Mouse (Mus musculus) hematopoietic stem cell, adult 5-6 weeks (primary cell): Measurements from ENCODE around the gene 4931429L15Rik. TPM values are rescaled to one million over a fixed set of nuclear protein-coding genes. Genes with fewer than 3 reads are reported as not detected.
A peak's percentile ranks its signal among the peaks of the same experiment; 100 is the strongest.
"Not testable (repeated sequence)": the region's sequence is repeated elsewhere in the genome, so short reads cannot be mapped to it uniquely, and the experiment has no call there.

Source experiments
- ATAC-seq, 2 experiments: fragments of 125-278 bp in 1 of 2; replicated peaks in 1 of 2; 2 replicates each; pipeline ENCODE4 v1.8.0; 2016 to 2017; ENCODE audit warnings: inconsistent platforms in 2 of 2, mild to moderate bottlenecking in 2 of 2, moderate number of reproducible peaks in 2 of 2, low read depth in 1 of 2, moderate TSS enrichment in 1 of 2; ENCODE audit not compliant: low FRiP score in 2 of 2, poor library complexity in 2 of 2, severe bottlenecking in 2 of 2, insufficient read depth in 1 of 2, low TSS enrichment in 1 of 2
- total RNA-seq: library from RNA; stranded (forward); fragments of 172-1452, 232-1000 nt; gene quantifications from 2 replicates; pipeline ENCODE4 v1.2.3, GENCODE M21; 2017

4931429L15Rik gene
- not detected in 2 replicates for total RNA-seq

DNA sequence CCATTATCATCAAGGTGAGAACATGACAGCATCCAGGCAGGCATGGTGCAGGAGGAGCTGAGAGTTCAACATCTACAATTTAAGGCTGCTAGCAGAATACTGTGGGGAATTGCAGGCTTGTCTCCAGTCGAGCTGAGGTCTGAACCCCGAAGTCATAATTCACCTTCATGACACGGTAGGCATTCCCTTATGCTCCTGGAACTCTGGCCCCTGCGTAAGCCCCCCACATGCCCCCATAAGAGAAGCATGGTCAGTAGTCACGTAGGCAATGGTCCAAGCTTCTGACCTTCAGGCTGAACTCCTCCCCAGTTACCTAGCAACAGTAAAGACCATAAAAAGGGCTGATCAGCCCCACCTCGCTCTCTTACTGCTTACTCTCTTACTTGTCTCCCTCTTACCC is at the start of gene 4931429L15Rik:
TSS of gene 4931429L15Rik (minus strand) at position 101 of the 400 bp plus-strand sequence.
- ATAC-seq: not testable (repeated sequence)

DNA sequence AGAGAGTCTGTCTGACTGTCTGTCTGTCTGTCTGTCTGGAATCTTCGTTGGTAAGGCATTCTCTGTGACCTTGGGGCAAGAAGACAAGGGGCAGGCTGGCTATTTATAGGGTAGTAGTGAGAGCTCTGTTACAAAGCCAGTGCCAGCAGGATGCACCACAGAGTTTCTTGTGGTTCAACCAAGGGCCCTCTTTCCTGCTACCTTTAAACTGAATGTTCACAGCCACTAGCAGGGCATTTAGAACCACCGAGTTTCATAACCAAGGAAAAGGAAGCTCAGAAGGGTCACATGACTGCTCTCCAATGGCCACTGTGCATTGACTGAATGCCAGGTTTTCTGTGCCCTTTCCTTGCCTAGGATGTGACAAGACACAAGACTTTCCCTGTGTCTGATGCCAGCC is 42.7 kb upstream of the 4931429L15Rik start:
- peak; percentile 52 to 53 for ATAC-seq

- ATAC-seq: peak in 1 of 2 experiments; percentile 39; a peak in 1 of 4 replicates
Measured at GRCm38 (mm10) chr9:46361461-46362111, 41.8 kb upstream of the 4931429L15Rik start.

DNA sequence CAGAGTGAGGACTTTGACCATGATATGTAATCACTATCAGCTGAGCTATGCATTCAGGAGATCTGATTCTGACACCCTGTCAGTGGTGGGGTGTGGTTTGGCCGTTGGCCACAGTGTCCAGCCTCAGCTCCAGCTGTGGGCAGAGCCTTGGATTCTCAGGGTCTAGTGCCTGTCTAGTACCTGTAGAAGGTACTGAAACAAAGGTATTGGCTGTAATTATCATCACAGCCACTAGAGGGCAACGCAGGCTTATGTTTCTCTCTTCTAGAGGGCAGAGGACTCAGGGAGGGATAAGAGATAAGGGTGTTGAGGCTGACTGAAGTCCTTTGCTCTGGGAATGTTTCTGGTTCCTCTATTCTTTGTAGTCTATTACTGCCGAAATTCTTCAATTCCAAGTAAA is 34.2 kb upstream of the 4931429L15Rik start:
- peak; percentile 42 to 60; a peak in 2 of 4 replicates for ATAC-seq

- no peak for ATAC-seq
Measured at GRCm38 (mm10) chr9:46353330-46353724, 33.5 kb upstream of the 4931429L15Rik start.

DNA sequence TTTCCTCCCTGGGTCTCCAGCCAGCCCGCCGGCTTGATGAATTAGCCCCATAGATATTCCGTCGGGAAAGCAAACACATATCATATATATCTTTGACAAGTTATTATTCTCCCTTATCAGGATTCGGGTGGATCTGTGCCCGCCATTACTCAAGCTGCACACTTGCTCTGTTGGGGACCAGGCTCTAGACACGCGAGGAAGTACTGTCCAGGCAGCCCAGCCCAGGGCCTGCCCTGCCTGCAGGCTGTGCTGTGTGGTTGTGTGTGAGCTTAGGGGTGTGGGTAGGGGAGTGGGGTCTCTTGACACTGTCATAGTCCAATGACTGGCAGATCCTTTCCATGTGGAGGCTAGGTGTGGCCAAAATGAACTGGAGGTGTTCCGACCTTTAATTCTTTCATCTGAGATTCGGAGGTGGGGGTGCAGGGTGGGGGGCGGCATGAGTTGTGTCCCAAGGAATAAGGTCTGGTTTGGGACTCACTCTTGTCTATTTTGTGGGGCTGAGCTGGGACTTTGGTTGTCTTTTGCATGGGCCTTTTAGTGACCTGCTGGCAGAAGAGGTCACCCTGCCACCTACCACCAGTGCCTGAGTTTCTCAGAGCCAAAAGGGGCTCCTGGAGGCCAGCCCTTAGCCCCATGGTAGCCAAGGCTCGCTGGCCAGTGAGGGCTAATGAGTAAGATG is 33.0 kb upstream of the 4931429L15Rik start:
- ATAC-seq: no peak

DNA sequence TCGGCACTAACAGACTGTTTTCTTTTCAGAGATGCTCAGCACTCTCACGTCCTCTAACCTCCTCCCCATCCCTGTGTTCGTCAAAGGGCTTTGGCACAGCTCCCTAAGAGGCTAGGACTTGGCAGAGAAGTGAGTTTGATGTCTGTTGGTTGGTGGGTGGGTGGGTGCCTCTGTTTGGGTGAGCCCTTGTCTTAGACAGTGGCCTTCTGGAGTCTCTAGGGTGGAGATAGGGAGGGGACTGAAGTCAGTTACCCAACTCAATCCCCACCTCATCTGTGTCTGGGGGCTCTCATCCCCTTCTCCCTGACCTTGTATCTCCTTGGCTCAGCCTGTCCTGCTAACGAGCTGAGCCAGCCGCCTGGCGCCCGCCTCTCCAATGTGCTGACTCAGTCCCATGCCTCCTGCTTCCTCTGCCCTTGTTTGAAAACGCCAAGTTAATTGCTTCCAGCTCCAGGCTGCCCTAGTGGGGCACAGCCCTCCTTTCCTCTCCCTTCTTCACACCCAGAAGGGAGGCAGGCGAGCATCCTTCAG is 30.7 kb upstream of the 4931429L15Rik start:
- ATAC-seq: no peak

DNA sequence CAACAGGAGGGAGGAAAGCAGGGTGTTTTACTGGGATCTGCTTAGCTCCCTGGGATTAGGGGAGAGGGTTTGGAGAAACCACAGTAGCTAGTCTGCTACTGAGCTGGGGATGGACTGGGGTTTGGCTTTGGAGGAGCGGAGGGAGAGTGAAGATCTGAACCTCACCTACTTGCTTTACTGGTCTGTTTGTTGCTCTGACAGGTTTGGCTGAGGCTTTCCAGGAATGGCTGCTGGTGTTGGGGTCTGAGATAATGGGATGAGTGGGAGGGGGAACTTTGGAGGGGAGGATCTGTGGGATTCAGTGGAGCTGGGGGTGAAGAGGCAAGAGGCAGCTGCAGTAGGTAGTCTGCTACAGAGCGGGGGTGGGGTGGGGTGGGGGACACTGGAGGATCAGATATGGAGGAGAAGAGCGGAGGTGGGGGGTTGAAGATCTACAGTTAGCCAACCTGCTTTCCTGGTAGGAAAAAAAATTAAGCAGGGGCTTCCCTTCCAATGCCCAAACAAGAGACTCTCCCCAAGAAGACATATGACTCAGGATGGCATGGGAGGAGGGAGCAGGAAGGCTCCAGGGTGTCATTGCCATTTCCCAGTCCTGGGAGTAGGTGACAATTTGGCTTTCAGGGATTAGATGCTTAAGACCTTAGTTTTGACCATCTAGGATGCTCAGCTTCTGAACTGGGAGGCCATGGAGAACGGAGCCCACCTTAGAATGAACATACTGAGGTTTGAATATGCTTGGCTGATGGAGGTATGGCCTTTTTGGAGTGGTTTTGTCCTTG is 26.3 kb upstream of the 4931429L15Rik start:
- ATAC-seq: no peak

DNA sequence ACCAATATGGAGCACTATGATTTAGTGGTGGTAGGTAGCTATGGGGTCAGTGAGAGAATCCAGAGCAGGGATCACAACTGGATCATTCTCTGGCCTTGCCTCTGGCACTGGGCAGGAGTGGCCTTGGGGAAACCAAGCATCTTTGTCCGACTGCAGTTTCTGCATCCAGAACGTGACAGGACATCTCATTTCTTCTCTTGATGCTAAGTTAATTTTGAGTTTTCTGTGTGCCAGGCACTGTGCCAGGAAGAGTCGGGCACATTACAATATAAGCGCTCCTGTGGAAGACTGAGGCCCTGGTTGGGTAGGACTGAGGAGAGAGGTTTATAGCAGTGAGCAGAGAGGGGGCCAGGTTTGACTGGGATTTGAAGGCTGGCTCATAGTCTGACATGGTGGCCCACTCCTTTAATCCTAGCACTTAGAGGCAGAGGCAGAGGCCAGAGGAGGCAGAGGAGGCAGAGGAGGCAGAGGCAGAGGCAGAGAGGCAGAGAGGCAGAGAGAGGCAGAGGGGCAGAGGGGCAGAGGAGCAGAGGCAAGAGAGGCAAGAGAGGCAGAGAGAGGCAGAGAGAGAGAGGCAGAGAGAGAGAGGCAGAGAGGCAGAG is 19.4 kb upstream of the 4931429L15Rik start:
- ATAC-seq: no peak

DNA sequence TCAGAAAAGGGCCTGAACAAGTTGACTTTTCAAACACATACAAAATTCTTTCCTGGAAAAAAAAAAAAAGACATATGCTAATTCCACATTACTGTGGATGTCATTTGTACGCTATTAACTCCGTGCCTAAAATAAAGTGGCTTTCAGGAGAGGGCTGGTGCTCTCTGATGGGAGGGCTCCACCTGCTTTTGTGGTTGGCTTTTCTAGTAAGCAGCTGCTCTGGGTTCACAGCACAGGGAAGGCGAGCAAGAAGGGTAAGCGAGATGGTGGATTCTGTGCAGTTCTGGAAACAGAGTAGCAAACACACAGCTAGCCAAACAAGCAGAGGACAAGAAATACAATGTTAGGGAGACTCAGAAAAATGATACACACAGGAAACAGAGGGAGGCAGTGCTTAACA is 18.6 kb upstream of the 4931429L15Rik start:
- no peak for ATAC-seq

- no peak for ATAC-seq
Measured at GRCm38 (mm10) chr9:46337852-46338291, 18.1 kb upstream of the 4931429L15Rik start.

- no peak for ATAC-seq
Measured at GRCm38 (mm10) chr9:46337331-46337730, 17.5 kb upstream of the 4931429L15Rik start.

DNA sequence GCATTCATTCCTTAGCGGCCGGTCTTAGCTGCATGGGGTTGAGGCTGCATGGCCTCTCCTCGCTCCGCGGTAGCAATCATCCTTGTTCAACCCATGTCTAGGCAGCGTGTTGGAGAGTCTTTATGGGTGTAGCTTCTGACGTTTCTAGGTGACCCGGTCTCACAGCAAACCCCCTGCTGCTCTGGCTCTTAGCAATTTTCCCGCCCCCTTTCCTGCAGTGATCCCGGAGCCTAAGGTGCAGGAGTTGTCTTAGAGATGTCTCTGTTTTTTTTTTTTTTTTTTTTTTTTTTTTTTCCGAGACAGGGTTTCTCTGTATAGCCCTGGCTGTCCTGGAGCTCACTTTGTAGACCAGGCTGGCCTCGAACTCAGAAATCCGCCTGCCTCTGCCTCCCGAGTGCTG is 16.5 kb upstream of the 4931429L15Rik start:
- not testable (repeated sequence) for ATAC-seq

- ATAC-seq: no peak
Measured at GRCm38 (mm10) chr9:46335461-46335995, 15.7 kb upstream of the 4931429L15Rik start.

DNA sequence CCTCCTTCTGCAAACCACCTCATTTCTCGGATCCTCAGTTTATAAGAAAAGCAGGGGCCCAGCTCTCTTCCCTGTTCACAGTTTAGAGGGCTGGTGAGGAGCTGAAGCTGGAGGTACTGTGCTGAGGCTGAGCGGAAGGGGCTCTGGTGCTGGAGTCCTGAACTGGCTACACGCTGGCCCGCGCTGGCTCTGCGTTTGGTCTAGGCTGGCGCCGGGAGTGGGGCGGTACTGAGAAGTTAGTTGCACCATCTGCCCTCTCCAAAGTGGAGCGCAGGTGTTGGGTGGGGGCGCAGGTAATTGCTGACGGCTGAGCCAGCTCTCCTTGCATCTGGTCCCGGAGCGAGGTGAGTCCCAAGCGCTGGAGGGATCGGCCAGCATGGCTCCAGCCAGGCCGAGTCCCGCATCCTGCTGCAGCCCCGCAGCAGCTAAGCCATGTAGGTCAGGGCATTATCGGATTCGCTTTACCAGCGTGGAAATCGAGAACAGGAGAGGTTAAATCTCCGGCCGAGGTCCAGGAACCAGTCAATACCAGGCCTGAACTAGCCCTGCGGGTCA is 14.8 kb upstream of the 4931429L15Rik start:
- ATAC-seq: no peak

- ATAC-seq: no peak
Measured at GRCm38 (mm10) chr9:46331301-46331700, 11.5 kb upstream of the 4931429L15Rik start.

DNA sequence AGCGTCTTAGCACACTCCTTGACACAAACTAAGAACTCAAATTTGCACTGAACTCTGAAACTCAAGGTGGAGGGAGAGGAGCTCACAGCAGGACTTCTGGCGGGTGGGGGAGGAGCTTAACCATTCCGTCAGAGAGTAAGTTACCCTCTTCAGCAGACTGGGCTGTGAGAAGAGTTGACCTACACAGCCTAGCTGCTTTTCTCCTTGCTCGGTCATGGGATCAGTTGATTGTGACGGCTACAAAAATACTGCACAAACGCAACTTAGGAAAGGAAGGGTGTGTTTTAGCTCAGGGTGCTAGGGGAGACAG is 10.8 kb upstream of the 4931429L15Rik start:
- no peak for ATAC-seq
